Mouse (Mus musculus) liver, embryonic 11.5 days (tissue): ENCODE data around the gene Ifnz. TPM values are rescaled to one million over a fixed set of nuclear protein-coding genes. Genes with fewer than 3 reads are reported as not detected.
"Not testable (repeated sequence)": the region's sequence is repeated elsewhere in the genome, so short reads cannot be mapped to it uniquely, and the experiment has no call there.

ENCODE experiments used
- ATAC-seq: fragments of 200-750 bp; cut with Nextera tagmentation; replicated peaks from 2 replicates; pipeline ENCODE4 v1.8.0; 2017; ENCODE audit warnings: moderate number of reproducible peaks, mild to moderate bottlenecking, moderate TSS enrichment, moderate library complexity; ENCODE audit not compliant: low FRiP score
- DNase-seq: peaks from one replicate; pipeline ENCODE4 v3.0.0-alpha.2; 2017; ENCODE audit warnings: low spot score
- H3K27ac ChIP-seq: fragments of 300-500 bp; sonication (generic); 2 replicates; pipeline ENCODE4 v1.5.1; 2014; ENCODE audit warnings: mild to moderate bottlenecking, low read depth, low read length, control low read depth
- H3K27me3 ChIP-seq: fragments of 300-500 bp; sonication (generic); replicated peaks from 2 replicates; pipeline ENCODE4 v1.6.1; 2014; ENCODE audit warnings: low read length, mixed read lengths; ENCODE audit not compliant: control insufficient read depth, insufficient read depth
- H3K36me3 ChIP-seq: fragments of 300-500 bp; sonication (generic); 2 replicates; pipeline ENCODE4 v1.6.1; 2014; ENCODE audit warnings: mild to moderate bottlenecking, low read length, moderate library complexity, mixed read lengths; ENCODE audit not compliant: control insufficient read depth, insufficient read depth
- H3K4me1 ChIP-seq: fragments of 300-500 bp; sonication (generic); replicated peaks from 2 replicates; pipeline ENCODE4 v1.6.1; 2014; ENCODE audit warnings: low read length, mixed read lengths; ENCODE audit not compliant: control insufficient read depth, insufficient read depth
- H3K4me2 ChIP-seq: fragments of 300-500 bp; sonication (generic); 2 replicates; pipeline ENCODE4 v1.6.1; 2014; ENCODE audit warnings: mild to moderate bottlenecking, control low read depth, moderate library complexity
- H3K4me3 ChIP-seq: fragments of 300-500 bp; sonication (generic); 2 replicates; pipeline ENCODE4 v1.5.1; 2014; ENCODE audit warnings: low read depth, low read length, control low read depth
- H3K9ac ChIP-seq: fragments of 300-500 bp; sonication (generic); 2 replicates; pipeline ENCODE4 v1.6.1; 2014; ENCODE audit warnings: low read depth, low read length, control low read depth
- H3K9me3 ChIP-seq: fragments of 300-500 bp; sonication (generic); 2 replicates; pipeline ENCODE4 v1.6.1; 2016; ENCODE audit warnings: low read length, inconsistent platforms, mixed read lengths; ENCODE audit not compliant: control insufficient read depth
- WGBS: fragments of 180-500 bp; shearing (Covaris S2); extraction: QIAGEN DNeasy Blood & Tissue Kit; methylation state at CpG from one replicate; pipeline ENCODE4 v1.1.7; 2014; 5-methylcytosine and 5-hydroxymethylcytosine counted together
- polyA plus RNA-seq: library from polyadenylated mRNA; unstranded; fragments of >200 nt; fragmentation: Nextera tagmentation; extraction: Ambion mirVana; gene quantifications from 2 replicates; pipeline ENCODE4 v1.2.1, GENCODE M21; 2014

Gene Ifnz
- polyA plus RNA-seq, 1 experiment from 2014 or later: not detected

- H3K4me2 ChIP-seq, H3K36me3 ChIP-seq, H3K9ac ChIP-seq, ATAC-seq, H3K4me1 ChIP-seq, H3K27me3 ChIP-seq, H3K9me3 ChIP-seq, DNase-seq, H3K27ac ChIP-seq, H3K4me3 ChIP-seq: not testable (repeated sequence)
- no CpG with 5 or more reads among the region's 32 CpGs for WGBS
These were observed 8.4 kb upstream of the Ifnz start, which contains the start of gene Gm13290 for GRCm38 (mm10) chr4:88773534-88773933. Gm13290 (plus strand) TSS chr4:88773834.

GRCm38 (mm10) chr4:88776622-88777021, 5.3 kb upstream of the Ifnz start, which contains the start of gene Gm13289:
Gm13289 (plus strand) TSS chr4:88776922.
- H3K9ac ChIP-seq, H3K27me3 ChIP-seq, H3K9me3 ChIP-seq, DNase-seq, H3K27ac ChIP-seq, H3K4me2 ChIP-seq, ATAC-seq, H3K4me3 ChIP-seq, H3K4me1 ChIP-seq, H3K36me3 ChIP-seq: not testable (repeated sequence)
- WGBS: no CpG with 5 or more reads among the region's 29 CpGs

- DNase-seq, H3K9ac ChIP-seq, ATAC-seq, H3K27me3 ChIP-seq, H3K36me3 ChIP-seq, H3K4me3 ChIP-seq, H3K27ac ChIP-seq, H3K9me3 ChIP-seq, H3K4me1 ChIP-seq, H3K4me2 ChIP-seq: not testable (repeated sequence)
- no CpG with 5 or more reads among the region's 29 CpGs for WGBS
These were observed 2.4 kb upstream of the Ifnz start, which contains the start of gene Gm13272 for GRCm38 (mm10) chr4:88779550-88779949. Gm13272 (plus strand) TSS chr4:88779850.

- not testable (repeated sequence) for H3K9ac ChIP-seq, H3K4me2 ChIP-seq, H3K27me3 ChIP-seq, ATAC-seq, H3K4me1 ChIP-seq, H3K27ac ChIP-seq, H3K9me3 ChIP-seq, DNase-seq, H3K36me3 ChIP-seq, H3K4me3 ChIP-seq
- WGBS: 43% methylated on average over 14 of the region's 18 CpGs
These were observed 1.6 kb upstream of the Ifnz start for GRCm38 (mm10) chr4:88780320-88780719.

GRCm38 (mm10) chr4:88782335-88782734, 404 bp downstream of the Ifnz start:
- not testable (repeated sequence) for DNase-seq, H3K9ac ChIP-seq, H3K9me3 ChIP-seq, H3K27me3 ChIP-seq, ATAC-seq, H3K36me3 ChIP-seq, H3K4me1 ChIP-seq, H3K4me3 ChIP-seq, H3K27ac ChIP-seq
- WGBS: under 1% methylated on average over 14 of the region's 31 CpGs
- H3K4me2 ChIP-seq: peak overlapping the region; percentile 47

- ATAC-seq, H3K4me3 ChIP-seq: not testable (repeated sequence)
- no CpG with 5 or more reads among the region's 27 CpGs for WGBS
These were observed 3.5 kb downstream of the Ifnz start, which contains the start of gene Gm13276 for GRCm38 (mm10) chr4:88785409-88785808. Gm13276 (plus strand) TSS chr4:88785709.

GRCm38 (mm10) chr4:88788402-88788801, 6.5 kb downstream of the Ifnz start, which contains the start of gene Gm13277:
Gm13277 (plus strand) TSS chr4:88788632.
- DNase-seq, H3K4me2 ChIP-seq, H3K9ac ChIP-seq, H3K36me3 ChIP-seq, H3K9me3 ChIP-seq, H3K27ac ChIP-seq, H3K4me1 ChIP-seq, H3K4me3 ChIP-seq, H3K27me3 ChIP-seq, ATAC-seq: not testable (repeated sequence)
- 0% methylated on average over 4 of the region's 28 CpGs for WGBS

More at GRCm38 (mm10) chr4:88785409-88785808, 3.5 kb downstream of the Ifnz start, which contains the start of gene Gm13276:
- not testable (repeated sequence) for H3K27me3 ChIP-seq, H3K9ac ChIP-seq, H3K4me2 ChIP-seq, DNase-seq, H3K27ac ChIP-seq, H3K4me1 ChIP-seq, H3K9me3 ChIP-seq, H3K36me3 ChIP-seq

- H3K9ac ChIP-seq, DNase-seq, H3K4me2 ChIP-seq, H3K4me3 ChIP-seq, H3K4me1 ChIP-seq, H3K36me3 ChIP-seq, H3K27me3 ChIP-seq, H3K9me3 ChIP-seq, ATAC-seq, H3K27ac ChIP-seq: not testable (repeated sequence)
- WGBS: no CpG with 5 or more reads among the region's 28 CpGs
These were observed 9.3 kb downstream of the Ifnz start, which contains the start of gene Gm13278 for GRCm38 (mm10) chr4:88791250-88791649. Gm13278 (plus strand) TSS chr4:88791550.

- not testable (repeated sequence) for H3K4me3 ChIP-seq, H3K36me3 ChIP-seq, H3K27me3 ChIP-seq, H3K4me1 ChIP-seq, ATAC-seq, H3K27ac ChIP-seq, DNase-seq, H3K9me3 ChIP-seq, H3K4me2 ChIP-seq, H3K9ac ChIP-seq
- WGBS: 0% methylated on average over 6 of the region's 52 CpGs
These were observed 12.2 kb downstream of the Ifnz start, which contains the start of gene Gm13275 for GRCm38 (mm10) chr4:88793936-88794675. Gm13275 (plus strand) TSS chr4:88794487.
